Mouse (Mus musculus) liver, embryonic 14.5 days (tissue): ENCODE data around the gene Hccs. TPM values are rescaled to one million over a fixed set of nuclear protein-coding genes. Genes with fewer than 3 reads are reported as not detected.

Source experiments
- ATAC-seq: fragments of 200-750 bp; cut with Nextera tagmentation; 2 replicates; pipeline ENCODE4 v1.8.0; 2017; ENCODE audit warnings: moderate number of reproducible peaks, mild to moderate bottlenecking, moderate library complexity; ENCODE audit not compliant: insufficient read depth
- DNase-seq, 3 experiments: peaks; one replicate each; pipeline ENCODE4 v3.0.0-alpha.2; 2012 to 2013; ENCODE audit warnings: low read depth in 3 of 3, low spot score in 3 of 3
- H3K27ac ChIP-seq: fragments of 300-500 bp; sonication (generic); 2 replicates; pipeline ENCODE4 v1.5.1; 2014; ENCODE audit warnings: moderate library complexity, mild to moderate bottlenecking, control low read depth, inconsistent platforms
- H3K27me3 ChIP-seq: fragments of 300-500 bp; sonication (generic); 2 replicates; pipeline ENCODE4 v1.6.1; 2014; ENCODE audit warnings: mild to moderate bottlenecking, low read length, moderate library complexity; ENCODE audit not compliant: control insufficient read depth, insufficient read depth
- H3K36me3 ChIP-seq: fragments of 300-500 bp; sonication (generic); replicated peaks from 2 replicates; pipeline ENCODE4 v1.6.1; 2014; ENCODE audit warnings: low read depth; ENCODE audit not compliant: control insufficient read depth, insufficient read depth
- H3K4me1 ChIP-seq, 2 experiments: fragments of 200-500 bp in 1 of 2; fragments of 300-500 bp in 1 of 2; sonication (generic) in 1 of 2; replicated peaks; 2 replicates each; pipeline ENCODE4 v1.6.1; 2012 to 2014; ENCODE audit warnings: antibody characterized with exemption in 1 of 2, inconsistent platforms in 1 of 2, low read length in 1 of 2; ENCODE audit not compliant: control insufficient read depth in 2 of 2, insufficient read depth in 2 of 2
- H3K4me2 ChIP-seq: fragments of 300-500 bp; sonication (generic); 2 replicates; pipeline ENCODE4 v1.6.1; 2014; ENCODE audit warnings: low read depth, mild to moderate bottlenecking, control low read depth, moderate library complexity
- H3K4me3 ChIP-seq, 2 experiments: fragments of 200-500 bp in 1 of 2; fragments of 300-500 bp in 1 of 2; sonication (generic) in 1 of 2; 2 replicates each; pipeline ENCODE4 v1.5.1; 2012 to 2014; ENCODE audit warnings: low read depth in 2 of 2, low read length in 2 of 2, mild to moderate bottlenecking in 2 of 2, control low read depth in 1 of 2, inconsistent platforms in 1 of 2, moderate library complexity in 1 of 2; ENCODE audit not compliant: insufficient read depth in 1 of 2
- H3K9ac ChIP-seq: fragments of 300-500 bp; sonication (generic); replicated peaks from 2 replicates; pipeline ENCODE4 v1.6.1; 2014; ENCODE audit warnings: mild to moderate bottlenecking, control low read depth, moderate library complexity
- H3K9me3 ChIP-seq: fragments of 300-500 bp; sonication (generic); 2 replicates; pipeline ENCODE4 v1.6.1; 2016; ENCODE audit warnings: low read length, mixed read lengths; ENCODE audit not compliant: control insufficient read depth
- CTCF ChIP-seq: IDR thresholded peaks from 2 replicates; pipeline ENCODE4 v1.5.1; 2016; ENCODE audit warnings: antibody characterized with exemption, low read depth, control low read depth
- EP300 ChIP-seq: IDR thresholded peaks from 2 replicates; pipeline ENCODE4 v1.6.1; 2016; ENCODE audit warnings: antibody characterized with exemption, low read depth
- WGBS: fragments of 180-500 bp; shearing (Covaris S2); extraction: QIAGEN DNeasy Blood & Tissue Kit; methylation state at CpG from one replicate; pipeline ENCODE4 v1.1.7; 2014; ENCODE audit not compliant: insufficient replicate concordance; 5-methylcytosine and 5-hydroxymethylcytosine counted together
- polyA plus RNA-seq, 2 experiments: library from polyadenylated mRNA; depleted of rRNA in 1 of 2; stranded (reverse) in 1 of 2; unstranded in 1 of 2; fragments of >200 nt; fragmentation: Nextera tagmentation in 1 of 2; extraction: Ambion mirVana in 1 of 2; gene quantifications; 2 replicates each; pipeline versions ENCODE4 v1.2.1 to v1.2.3; 2012 to 2014

The Hccs gene
- polyA plus RNA-seq, 2 experiments = 5.8 to 11.0 TPM

- Histone ChIP-seq H3K9ac (no peak overlapping the region), H3K27me3 (no peaks in the 10 kb centered on the region), H3K9me3 (no peaks in the 10 kb centered on the region), H3K27ac (no peak overlapping the region), H3K36me3 (no peaks in the 10 kb centered on the region), H3K4me1 (no peaks in the 10 kb centered on the region), H3K4me2 (no peak overlapping the region), H3K4me3 (no peak overlapping the region)
- TF ChIP-seq CTCF (no peak), EP300 (no peak)
- DNase-seq = no peak
- no peak for ATAC-seq
These were observed 63.4 kb downstream of the Hccs start for GRCm38 (mm10) chrX:169256741-169257140.

DNA sequence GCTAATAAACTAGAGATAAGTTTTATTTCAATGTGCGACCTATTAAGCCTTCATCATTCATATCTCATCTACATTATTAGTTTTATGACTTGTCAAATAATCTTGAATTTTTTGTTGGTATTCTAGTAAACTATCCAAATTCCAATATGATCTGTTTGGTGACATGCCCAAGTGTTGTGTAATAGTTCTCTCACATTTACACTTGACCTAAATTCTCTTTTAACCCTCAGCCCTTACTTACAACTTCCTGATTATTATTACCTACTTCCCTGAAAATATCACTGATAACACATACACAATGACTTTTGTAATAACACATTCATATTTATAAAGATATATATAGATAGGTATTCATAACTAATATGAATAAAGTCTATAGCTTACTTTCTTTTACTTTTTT, 64.3 kb downstream of the Hccs start:
- Histone ChIP-seq H3K36me3 (no peaks in the 10 kb centered on the region), H3K27me3 (no peaks in the 10 kb centered on the region), H3K4me2 (no peak overlapping the region), H3K9me3 (no peaks in the 10 kb centered on the region), H3K9ac (no peak overlapping the region), H3K4me1 (no peaks in the 10 kb centered on the region), H3K4me3 (no peak overlapping the region), H3K27ac (no peak overlapping the region)
- WGBS = 70% methylated on average over 1 of the region's 1 CpGs
- no peak for TF ChIP-seq EP300
- no peak for TF ChIP-seq CTCF
- DNase-seq (no peak), ATAC-seq (no peak)

DNA sequence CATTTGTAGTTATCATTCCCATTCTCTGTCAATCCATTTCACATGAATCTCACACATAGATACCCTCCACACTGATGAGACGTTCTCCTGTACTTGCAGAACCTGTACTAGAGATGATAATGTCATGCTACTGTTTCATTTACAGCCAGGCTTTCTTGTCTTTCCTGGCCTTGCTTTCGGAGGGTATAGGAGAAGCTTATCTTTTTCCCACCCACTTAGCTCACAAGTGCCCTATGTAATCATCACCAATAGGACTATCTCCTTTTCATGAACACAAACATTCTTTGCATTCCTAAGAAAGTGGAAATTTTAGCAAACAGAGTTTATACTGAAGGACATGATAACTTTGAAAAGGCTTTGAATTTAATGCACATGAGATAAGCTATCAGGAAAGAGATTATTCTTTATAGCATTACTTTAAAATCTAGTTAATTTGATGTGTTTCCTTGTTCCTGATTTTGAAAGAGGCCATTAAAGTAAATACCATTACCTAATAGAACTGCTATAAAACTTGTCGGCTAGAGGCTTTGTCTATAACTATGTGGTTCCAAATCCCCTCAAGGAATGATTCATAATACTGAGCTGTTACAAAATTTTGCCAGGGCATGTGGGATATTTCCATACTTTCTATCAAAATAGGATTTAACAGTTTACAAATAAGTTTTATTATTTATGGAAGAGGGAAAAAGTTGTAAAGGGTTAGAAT, 97.7 kb downstream of the Hccs start:
- no peaks in the 10 kb centered on the region for H3K36me3 ChIP-seq
- no peak overlapping the region for H3K27ac ChIP-seq
- TF ChIP-seq CTCF (no peak), EP300 (no peak)
- no peak overlapping the region for H3K4me3 ChIP-seq
- no peak overlapping the region for H3K9ac ChIP-seq
- H3K4me1 ChIP-seq = 0 out of 4 replicates have a peak, but pooled peaks cover 0 to 4% of the 10 kb centered on the region in 2 experiments
- no peaks in the 10 kb centered on the region for H3K9me3 ChIP-seq
- no peaks in the 10 kb centered on the region for H3K27me3 ChIP-seq
- no peak for ATAC-seq
- DNase-seq = no peak
- no peak overlapping the region for H3K4me2 ChIP-seq
- 34% methylated on average over 3 of the region's 3 CpGs for WGBS

GRCm38 (mm10) chrX:169220064-169220463, 100.1 kb downstream of the Hccs start:
- Histone ChIP-seq H3K4me2 (no peak overlapping the region), H3K9me3 (no peaks in the 10 kb centered on the region), H3K9ac (no peak overlapping the region), H3K27me3 (no peaks in the 10 kb centered on the region), H3K36me3 (no peaks in the 10 kb centered on the region), H3K27ac (no peak overlapping the region), H3K4me3 (no peak overlapping the region), H3K4me1 (0 out of 4 replicates have a peak, but pooled peaks cover 0 to 4% of the 10 kb centered on the region in 2 experiments)
- TF ChIP-seq CTCF = no peak
- TF ChIP-seq EP300 = no peak
- 0 out of 2 replicates have a peak, but pooled peaks have one; percentile 41 for ATAC-seq
- no peak for DNase-seq
- 18% methylated on average over 8 of the region's 8 CpGs for WGBS

DNA sequence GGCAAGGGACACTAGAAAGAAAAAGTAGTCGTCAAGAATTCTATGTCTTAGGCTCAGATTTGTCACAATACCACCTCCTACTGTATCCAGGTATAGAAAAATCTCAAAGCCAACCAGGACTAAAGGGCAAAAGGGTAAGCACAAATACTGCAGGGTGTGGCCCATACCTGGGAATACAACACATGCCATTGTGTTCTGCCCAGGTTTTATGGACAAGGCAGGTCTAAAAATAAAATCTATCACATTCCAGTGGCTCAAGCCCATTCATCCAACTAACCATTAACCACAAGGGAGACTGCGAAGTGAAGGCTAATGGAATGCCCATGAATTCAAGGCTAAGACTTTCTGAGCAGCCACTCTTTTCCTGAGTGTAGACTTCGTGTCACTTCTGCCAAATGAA, 110.2 kb downstream of the Hccs start:
- no peak overlapping the region for H3K4me3 ChIP-seq
- H3K4me1 ChIP-seq = no peaks in the 10 kb centered on the region
- no peaks in the 10 kb centered on the region for H3K36me3 ChIP-seq
- TF ChIP-seq CTCF (no peak), EP300 (no peak)
- H3K9ac ChIP-seq = no peak overlapping the region
- H3K27me3 ChIP-seq = no peaks in the 10 kb centered on the region
- H3K27ac ChIP-seq = no peak overlapping the region
- H3K4me2 ChIP-seq = no peak overlapping the region
- DNase-seq (no peak), ATAC-seq (no peak)
- H3K9me3 ChIP-seq = no peaks in the 10 kb centered on the region
- 51% methylated on average over 3 of the region's 3 CpGs for WGBS

Other genes starting within 250 kb of the Hccs start
- not detected in 2 replicates for gene Amelx, start 133.2 kb downstream of the Hccs start, polyA plus RNA-seq (2012; rRNA removed)
- gene Amelx, start 133.2 kb downstream of the Hccs start, polyA plus RNA-seq (2014; fragmentation: Nextera tagmentation; extraction: Ambion mirVana) = not detected in 2 replicates